Mouse (Mus musculus) ES-E14 (cell line): ENCODE measurements at regions not wholly inside any gene's neighbourhood (a gene's known extent, or its start where the extent isn't known, plus 50 kb on each side); places are given as distances from the start of the nearest gene placed in this dataset.

ENCODE experiments used
- CHD2 ChIP-seq: IDR thresholded peaks from 2 replicates; pipeline ENCODE4 v1.6.1; 2014; ENCODE audit warnings: mild to moderate bottlenecking, low read depth, low read length, inconsistent platforms
- MAFK ChIP-seq: IDR thresholded peaks from 2 replicates; pipeline ENCODE4 v1.6.1; 2014; ENCODE audit warnings: mild to moderate bottlenecking, low read depth, low read length, inconsistent platforms; ENCODE audit not compliant: insufficient read depth
- ZC3H11A ChIP-seq: IDR thresholded peaks from 2 replicates; pipeline ENCODE4 v1.6.1; 2012; ENCODE audit warnings: low read depth, mild to moderate bottlenecking, inconsistent platforms, low read length, borderline replicate concordance

DNA sequence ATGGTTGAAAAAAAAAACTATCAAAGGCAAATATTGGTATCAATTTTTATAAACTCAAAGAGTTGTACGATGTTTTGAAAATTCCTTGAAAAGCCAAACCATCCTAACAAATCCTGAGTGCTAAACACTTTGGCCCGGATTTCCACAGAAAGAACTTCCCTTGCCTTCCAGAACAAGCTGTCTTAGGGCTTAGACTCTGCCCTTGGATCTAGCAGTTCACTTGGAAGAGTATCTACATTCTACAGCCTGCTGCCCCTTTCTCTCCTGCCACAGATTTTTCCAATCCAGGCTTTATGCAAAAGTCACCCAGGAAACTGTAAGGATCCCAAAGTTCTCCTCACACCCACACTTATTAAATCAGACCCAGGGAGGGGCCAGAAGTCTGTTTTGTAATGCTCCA, 57.6 kb upstream of the Gdf10 start:
- TF ChIP-seq CHD2: no peak
- no peak for TF ChIP-seq ZC3H11A
- TF ChIP-seq MAFK: no peak
